Mouse (Mus musculus) T-cell, adult 2 months (primary cell): ENCODE measurements around the gene Fbl.
A peak's percentile ranks its signal among the peaks of the same experiment; 100 is the strongest.
"Not testable (repeated sequence)": the region's sequence is repeated elsewhere in the genome, so short reads cannot be mapped to it uniquely, and the experiment has no call there.

Source experiments
- DNase-seq: peaks from one replicate; pipeline ENCODE4 v3.0.0; 2022; ENCODE audit warnings: low spot score

The Fbl gene

DNA sequence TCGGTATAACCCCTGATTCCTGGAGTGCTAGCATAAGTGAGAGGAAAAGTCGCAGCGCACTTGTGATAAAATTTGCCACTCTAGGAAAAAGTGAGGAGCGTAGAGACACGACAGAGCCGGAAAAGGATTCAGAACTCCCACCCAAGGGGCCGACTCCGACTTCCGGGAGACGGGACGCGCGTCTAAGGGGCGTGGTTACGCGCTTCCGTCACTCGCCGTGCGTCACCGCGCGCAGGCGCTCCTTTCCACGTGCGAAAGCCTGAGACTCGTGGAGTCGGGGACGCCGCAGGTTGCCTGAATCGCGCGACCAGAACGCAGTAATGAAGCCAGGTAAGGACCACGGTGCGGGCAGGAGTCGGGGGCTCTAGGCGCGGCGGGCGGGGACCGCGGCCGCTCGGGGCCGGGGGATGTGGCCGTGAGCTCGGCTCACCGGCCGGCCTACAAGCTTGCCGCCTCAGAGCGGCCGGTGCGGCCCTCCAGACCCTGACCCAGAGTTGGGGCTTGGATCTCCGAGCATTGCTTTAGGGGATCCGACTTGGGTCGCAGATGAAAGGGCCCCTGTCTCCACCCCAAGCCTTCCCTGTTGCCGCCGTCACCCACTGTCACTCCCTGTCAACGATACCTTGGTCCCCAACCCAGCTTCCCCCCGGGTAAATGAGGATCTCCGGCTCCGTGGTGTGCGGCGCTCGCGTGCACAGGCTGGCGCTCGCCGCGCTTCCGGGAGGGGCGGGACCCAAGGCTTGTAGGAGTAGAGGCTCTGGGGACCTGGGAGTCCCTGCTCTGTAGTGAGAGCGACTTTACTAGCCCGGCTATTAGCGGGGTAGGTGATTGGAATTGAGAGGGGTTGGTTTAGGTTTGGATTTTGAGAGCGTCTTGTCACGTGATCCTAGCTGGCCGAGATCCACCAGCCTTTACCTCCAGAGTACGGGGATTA lies at the start of gene Fbl:
Gene Fbl (plus strand): TSS at position 222 of the 934 bp plus-strand sequence.
- DNase-seq, result peak; percentile 92

DNA sequence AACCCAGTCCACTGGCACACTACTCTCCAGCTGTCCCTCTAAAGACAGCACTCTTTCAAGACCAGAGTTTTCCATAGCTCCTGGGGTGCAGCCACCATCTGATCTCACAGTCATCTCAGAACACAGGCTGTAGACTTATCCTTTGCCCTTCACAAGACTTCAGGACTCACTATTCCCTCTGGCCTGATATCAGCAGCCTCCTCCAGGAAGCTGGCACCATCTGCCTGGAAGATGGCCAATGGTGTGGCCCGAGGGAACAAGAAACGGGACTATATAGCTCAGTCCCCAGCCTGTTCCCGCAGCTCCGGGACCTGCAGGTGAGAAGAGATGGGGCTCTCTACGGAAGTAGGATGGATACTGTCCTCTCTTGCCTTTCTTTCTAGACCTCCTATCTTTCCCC lies 40.3 kb upstream of the Fbl start, which contains the start of gene 9530053A07Rik:
Gene 9530053A07Rik (plus strand): TSS at position 301 of the 400 bp plus-strand sequence.
- no peak for DNase-seq

DNA sequence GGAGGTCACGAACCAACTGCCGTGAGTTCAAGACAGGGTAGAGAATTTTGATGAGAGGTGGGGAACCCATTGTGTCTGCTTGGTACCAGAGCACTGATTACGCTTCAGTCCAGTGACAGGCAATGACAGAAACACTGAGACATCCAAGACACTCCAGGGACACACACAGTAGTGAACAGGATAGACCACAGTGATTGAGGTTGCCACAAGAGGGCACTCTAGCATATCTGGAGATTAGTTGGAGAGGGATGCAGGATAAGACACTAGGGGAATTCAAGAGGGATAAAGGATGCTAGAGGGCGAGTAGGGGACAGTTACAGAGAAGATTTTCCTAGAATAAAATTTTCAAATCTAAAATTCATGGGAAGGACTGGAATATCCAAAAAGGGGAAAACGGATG lies 31.9 kb upstream of the Fbl start:
- no peak for DNase-seq

DNA sequence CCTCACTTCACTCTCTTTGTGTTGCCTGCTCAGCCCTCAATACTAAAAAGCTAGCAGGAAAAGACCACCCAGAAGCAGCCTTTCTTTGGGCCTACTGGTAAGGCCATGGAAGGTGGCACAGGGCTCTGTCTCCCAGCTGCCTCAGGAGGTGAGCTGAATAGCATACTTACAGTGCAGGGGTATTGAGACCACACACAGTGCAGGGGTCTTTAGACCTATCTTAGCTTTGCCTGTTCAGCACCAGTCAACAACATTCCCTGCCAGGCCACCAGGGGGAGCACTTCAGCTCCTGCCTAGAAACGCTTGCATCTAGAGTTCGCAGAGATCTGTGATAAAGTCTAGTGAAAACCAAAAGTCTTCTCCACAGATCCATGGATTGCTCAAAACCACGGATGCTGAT lies 21.2 kb upstream of the Fbl start:
- DNase-seq, result peak; percentile 65

DNA sequence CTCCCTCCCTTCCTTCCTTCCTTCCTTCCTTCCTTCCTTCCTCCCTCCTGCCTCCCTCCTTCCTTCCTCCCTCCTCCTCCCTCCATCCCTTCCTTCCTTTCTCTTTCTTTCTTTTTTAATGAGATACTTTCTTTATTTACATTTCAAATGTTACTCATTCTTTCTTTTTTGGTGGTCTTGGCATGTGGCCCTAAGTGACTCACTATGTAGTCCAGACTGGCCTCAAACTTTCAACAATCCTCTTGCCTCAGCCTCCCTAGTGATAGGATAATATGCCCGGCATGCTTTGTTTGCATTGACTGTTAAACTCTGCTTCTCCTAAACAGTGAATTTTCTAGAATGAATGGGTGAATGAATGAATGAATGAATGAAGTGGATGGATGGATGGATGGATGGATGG lies 19.7 kb upstream of the Fbl start:
- DNase-seq, result no peak

DNA sequence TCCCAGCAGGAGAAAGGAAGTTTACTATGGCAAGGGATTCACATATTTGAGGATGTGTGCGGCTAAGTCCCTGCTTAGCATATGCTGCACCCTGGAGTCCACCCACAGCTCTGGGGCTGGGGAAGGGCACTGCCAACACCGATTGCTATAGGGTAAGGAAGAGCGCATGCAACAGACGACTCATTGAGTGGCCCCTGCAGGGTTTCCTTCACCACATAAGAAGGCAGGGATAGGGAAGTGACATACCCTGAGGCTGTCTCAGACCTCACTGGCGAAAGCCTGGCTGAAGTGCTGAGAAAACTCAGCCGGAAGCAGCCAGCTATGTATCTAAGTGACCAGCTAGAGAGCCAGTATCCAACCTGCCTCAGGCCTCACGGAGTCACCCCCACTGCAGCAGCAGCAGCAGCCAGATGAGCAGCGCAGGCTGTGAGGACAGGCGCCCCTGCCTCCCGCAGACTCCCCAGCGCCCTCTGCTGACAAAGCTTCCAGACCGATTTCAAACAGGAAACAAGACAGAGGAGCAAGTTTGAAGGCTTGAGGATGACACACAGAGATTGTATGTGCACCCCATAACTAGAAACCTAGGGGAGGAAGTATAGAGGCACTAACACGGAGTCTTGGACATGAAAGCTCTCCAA lies 17.8 kb upstream of the Fbl start:
- peak; percentile 52 for DNase-seq

DNA sequence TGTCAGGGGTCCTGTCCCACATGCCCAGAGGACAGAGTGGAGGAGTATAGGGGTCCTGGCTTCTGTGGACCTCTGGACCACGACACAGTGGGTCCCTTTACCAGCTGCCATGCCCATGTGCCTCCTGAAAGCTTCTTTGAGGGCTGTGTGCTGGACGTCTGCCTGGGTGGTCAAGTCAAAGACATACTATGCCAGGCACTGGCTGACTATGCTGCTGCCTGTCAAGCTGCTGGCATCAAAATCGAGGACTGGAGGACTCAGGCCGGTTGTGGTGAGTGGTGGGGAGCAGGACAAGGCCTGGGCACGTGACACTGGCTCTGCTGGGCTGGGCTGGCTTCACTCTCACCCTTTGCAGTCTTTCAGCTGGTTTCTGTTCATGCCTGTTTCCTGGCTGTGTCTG lies 15.9 kb upstream of the Fbl start:
- DNase-seq, result not testable (repeated sequence)

DNA sequence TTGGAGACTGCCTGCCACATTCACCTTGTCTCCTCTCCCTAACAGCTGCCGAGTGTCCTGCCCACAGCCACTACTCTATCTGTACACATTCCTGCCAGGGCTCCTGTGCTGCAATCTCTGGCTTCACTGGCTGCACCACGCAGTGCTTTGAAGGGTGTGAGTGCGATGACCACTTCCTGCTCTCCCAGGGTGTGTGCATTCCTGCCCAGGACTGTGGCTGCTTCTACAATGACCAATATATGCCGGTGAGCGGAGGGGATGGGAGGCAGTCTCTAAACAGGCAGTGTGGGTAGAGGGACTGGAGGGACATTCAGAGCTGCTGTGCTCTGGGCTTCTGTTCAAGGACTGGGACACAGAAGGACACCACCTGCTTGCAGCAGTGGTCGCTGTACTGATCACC lies 10.2 kb upstream of the Fbl start:
- DNase-seq, result no peak

DNA sequence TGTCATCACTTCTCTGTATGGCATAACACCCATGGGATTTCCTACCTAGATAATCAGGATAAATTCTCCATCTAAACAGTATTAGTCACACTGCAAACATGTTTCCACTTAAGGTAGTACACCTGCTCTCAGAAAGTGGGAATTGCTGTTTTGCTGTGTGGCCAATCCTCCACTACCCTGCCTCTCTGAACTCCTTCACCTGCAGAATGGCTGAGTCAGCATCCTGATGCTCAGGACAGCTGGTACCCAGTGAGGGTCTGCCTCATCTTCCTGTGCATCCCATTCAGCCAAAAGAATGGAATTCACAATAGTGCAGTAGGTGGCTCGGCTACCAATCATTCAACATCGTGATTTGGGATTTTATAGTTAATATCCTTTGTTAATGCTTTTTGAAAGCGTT lies 9.6 kb upstream of the Fbl start:
- DNase-seq, result no peak

DNA sequence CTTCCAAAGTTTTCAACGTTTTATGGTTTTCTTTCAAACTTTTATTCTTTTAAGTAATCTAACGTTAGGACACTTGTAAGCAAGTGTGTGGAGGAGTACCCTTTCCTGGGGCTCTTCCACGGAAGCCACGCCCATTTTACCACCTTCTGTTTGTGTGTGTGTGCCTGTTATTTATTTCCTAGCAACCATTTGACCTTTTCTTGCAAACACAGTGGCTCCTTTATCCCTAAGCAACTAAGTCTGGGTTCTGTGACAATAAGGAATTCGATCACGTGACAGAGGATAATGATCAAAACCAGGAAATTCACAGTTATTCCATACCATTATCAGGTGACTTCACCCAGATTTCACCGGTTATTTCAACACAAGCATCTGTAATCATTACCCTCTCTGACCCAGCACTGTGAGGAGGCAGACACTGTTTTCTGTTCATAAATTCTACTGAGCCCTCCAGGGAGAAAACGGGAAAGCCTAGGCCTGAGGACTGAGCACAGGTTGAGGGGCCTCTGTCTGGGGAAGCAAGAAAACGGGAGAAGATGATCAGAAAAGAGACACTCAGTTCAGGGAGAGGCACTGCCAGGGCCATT lies 8.3 kb upstream of the Fbl start:
- DNase-seq, result no peak

DNA sequence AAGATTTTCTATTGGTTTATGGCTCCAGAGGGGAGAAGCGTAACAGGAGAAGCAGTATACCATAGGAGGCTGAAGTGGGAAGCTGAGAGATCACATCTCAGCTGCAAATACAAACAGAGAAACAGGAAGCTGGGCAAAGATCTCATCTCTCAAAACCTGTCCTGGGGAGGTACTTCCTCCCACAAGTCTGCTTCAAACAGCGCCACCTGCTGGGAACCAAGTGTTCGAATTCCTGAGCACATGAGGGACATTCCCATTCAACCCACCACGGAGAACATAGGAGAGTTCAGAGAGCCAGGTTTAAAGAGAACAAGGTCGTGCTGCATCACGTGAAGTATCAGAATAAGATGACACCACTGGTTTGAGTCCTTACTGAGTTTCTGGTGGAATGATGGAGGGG lies 4.1 kb upstream of the Fbl start:
- DNase-seq, result peak; percentile 12

DNA sequence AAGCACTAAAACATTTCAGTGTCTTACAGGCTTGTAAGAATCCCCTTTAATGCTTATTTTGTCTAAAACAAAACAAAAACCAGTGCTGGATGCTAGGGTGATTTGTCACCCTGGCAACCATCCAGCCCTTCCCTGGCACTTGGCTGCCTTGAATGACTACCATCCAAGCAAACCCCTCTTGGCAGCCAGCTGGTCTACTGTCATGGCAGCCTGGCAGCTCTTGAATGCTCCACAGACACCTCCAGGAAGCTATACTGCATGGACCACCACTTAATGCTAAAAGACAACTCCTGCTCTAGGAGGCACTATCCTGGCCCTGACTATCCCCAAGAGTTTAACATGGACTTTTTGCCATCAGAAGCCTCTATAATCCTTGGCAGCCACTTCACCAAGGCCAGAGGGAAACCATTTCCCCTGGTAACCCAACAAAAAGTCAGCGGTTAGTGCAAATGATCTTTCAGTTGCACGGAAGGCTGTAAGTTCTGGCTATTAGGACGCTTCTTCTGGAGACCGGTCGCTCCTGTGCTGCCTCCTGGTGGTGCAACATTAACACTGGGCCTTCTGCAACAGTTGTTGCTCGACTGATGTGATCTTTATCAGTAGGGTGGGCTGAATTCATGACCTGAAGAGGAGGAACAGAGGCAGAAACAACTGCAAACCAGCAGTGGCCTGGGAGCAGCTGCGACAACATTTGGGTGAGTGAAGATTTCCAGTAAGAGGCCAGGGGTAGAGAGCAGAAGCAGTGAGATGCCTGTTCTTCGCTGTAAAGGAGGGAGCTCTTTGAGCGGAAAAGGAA lies 992 bp upstream of the Fbl start:
- DNase-seq, result peak; percentile 70

DNA sequence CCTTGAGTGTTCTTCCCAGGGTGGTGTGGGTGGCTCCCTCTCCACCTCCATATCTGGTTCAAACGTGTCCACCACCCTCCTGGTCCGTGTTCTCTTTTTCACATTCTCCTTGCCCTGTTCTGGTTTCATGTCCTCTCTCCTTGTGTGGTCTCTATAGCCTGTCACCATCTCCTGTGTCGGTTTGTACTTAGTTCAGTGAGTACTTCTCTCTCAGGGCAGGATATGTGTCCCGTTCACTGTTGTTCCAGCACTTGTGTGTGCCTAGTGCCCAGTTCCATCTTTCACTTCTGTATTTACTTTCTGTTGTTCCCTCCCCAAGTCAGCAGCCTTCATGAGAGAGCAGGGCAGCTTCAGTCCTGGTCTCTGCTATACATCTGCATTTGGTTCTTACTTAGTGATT lies 5.8 kb downstream of the Fbl start:
- no peak for DNase-seq

DNA sequence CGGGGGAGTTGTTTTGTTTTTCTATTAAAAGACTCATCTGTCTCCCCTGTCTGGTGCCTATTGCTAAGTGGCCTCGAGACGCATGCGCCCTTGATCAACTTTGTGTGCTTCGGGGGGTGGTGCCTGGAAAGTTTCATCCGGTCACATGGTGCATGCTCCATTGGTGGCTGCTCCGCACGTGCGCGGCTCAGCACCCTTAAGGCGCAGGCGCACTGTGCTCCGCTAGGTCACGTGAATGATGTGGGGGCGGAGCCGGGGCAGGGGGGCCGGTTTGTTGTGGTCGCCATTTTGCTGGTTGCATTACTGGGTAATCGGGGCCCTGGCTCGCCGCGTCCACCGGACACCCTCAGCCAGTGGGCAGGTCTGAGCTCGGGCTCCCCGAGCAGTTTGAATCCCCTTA lies 9.7 kb downstream of the Fbl start, which contains the start of gene Dyrk1b:
Gene Dyrk1b (plus strand): TSS at position 242 of the 400 bp plus-strand sequence.
- DNase-seq, result peak; percentile 99

DNA sequence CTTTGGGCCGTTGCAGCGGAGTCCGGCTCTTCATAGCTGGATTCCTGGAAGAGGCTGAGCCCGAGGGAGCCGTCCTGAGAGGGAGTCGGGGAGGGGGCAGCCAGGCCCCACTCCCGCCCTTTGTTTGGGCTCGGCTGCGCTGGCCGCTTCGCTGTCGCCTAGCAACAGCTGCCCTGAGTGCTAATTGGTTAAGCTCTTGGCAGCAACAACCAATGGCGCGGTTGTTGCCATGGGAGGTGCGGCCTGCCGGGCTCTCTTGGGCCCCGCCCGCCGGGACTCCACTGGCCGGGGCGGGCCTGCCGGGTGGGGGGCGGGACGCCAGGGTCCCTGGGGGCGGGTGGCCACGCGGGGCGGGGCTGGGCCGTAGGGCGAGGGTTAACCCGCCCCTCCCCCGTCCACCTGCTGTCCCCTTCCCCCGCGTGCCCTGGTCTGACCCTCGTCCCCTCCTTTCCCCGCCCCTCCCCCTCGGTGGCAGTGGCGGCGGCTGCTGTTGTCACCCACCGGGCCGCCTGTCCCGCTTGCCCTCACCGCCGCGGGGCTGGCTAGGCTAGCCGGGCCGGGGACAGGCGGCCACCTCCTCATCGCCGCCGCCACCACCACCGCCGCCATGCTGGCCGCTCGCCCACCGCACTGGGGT lies 10.3 kb downstream of the Fbl start:
- DNase-seq, result peak; percentile 90

DNA sequence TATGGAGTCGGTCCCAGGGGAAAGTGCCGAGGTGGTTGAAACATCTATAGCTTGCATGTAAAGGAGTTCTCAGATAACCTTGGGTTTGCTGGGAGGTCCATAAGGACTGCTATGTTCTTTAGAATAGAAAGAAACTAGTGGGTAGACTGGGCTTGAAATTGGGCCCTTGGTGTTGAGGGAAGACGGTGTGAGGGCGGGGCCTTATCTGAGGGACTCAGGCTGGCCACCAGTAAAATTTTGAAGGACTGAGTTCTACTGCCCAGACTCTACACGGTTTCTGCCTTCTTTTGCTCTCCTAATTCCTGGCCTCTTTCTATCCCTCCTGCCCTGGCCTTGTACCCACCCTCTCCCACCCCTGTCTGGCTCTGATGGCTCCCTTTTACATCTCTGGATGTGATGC lies 11.4 kb downstream of the Fbl start:
- no peak for DNase-seq

DNA sequence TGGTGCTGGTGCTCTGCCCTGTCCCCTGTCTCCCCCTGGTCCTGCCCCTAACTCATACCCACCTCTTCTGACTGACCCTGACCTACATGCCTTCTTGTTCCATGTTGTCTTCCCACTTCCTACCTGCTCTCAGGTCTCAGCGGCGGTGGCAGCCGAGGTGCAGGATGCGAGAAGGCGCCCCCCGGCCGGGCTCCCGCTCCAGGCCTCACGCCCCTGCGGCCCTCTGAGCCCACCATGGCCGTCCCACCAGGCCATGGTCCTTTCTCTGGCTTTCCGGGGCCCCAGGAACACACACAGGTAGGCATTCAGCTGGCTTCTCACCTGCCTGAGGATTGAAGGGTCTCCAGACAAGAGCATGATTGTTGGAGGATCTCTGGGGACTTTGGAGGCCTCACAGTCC lies 11.9 kb downstream of the Fbl start:
- DNase-seq, result no peak

DNA sequence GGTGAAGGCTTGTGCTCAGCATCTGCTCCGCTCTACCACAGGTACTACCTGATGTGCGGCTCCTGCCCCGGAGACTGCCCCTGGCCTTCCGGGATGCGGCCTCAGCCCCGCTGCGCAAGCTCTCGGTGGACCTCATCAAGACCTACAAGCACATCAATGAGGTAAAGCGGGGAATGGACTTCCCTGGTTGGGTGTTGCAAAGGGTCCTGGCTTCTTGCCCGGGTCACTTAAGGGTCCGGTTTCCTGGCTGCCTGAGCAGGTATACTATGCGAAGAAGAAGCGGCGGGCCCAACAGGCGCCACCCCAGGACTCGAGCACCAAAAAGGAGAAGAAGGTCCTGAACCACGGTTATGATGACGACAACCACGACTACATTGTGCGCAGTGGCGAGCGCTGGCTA lies 12.8 kb downstream of the Fbl start:
- no peak for DNase-seq

DNA sequence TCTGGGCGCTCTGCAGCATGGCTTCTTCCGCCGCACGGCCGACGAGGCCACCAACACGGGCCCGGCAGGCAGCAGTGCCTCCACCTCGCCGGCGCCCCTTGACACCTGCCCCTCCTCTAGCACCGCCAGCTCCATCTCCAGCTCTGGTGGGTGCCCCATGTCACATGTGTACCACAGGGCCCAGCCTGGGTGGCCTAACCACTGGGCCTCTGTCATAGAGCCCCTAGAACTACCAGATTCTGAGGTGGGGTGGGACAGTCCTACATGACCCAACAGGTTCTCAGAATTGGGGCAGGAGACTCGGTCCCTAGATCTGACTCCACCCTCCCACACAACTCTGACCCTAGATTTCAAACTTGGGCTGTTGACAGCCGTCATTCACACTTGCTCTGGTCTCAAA lies 16.4 kb downstream of the Fbl start:
- DNase-seq, result no peak

DNA sequence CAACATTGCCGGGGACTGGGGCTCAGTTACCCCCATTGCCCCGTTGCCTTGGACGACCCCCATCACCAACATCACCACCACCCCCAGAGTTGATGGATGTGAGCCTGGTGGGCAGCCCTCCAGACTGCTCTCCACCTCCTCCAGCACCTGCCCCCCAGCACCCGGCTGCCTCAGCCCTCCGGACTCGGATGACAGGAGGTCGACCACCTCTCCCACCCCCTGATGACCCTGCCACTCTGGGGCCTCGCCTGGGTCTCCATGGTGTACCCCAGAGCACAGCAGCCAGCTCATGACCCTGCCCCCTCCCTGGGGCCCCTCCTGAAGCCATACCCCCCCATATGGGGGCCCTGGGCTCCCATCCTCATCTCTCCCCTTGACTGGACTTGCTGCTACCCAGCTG lies 17.1 kb downstream of the Fbl start:
- no peak for DNase-seq

DNA sequence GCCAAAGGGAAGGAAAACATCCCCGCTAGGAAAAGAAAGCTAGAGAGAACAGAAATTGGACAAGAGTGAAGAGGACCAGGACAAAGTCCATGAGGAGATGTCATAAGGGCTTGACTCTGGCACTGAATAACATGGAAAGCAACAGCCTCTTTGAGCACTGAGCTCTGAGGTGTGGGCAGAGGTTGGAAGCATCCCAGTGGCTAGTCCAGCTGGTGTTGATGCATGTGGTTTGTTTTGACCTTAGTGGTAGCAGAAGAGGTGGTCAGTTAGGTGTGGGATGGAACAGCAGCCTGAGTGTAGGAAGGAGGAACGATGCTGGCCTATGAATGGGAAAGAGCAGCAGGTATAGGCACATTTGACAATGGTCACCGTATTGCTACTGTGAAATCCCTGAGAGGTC lies 22.0 kb downstream of the Fbl start:
- DNase-seq, result no peak

DNA sequence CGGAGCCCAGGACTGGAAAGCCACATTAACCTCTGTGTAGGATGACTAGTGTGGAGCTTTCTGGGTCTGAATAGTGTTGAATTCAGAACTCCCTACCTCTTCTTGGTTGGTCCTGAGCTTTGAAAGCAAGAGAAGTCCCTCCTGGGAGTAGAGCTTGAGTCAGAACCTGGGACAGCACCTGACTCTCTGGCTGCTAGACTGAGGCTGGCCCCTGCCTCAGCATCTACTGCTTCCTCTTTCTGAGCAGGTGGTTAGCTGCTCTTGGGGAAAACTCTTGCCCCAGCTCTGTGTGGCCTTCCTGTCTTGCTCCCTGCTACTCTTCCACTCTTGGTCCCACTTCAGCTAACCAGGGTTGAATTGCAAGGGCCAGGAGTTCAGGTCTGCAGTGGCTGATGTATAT lies 22.4 kb downstream of the Fbl start:
- no peak for DNase-seq
